Mouse (Mus musculus) left cerebral cortex, postnatal 25 days (tissue): ENCODE data around the gene Ccdc141. TPM values are rescaled to one million over a fixed set of nuclear protein-coding genes. Genes with fewer than 3 reads are reported as not detected.

Source experiments
- DNase-seq, 2 experiments: peaks; one replicate each; pipeline ENCODE4 v3.0.0; 2022; ENCODE audit warnings: low spot score in 2 of 2, mixed read lengths in 1 of 2
- intact Hi-C: fragments of 180-260 bp; cut with DNase I; formaldehyde crosslinking; loops from one replicate; pipeline ENCODE4 v1.15.1; 2025
- microRNA-seq, 2 experiments: library from miRNA; unstranded; fragments of <30 nt; microRNA quantifications; one replicate each; pipeline ENCODE4 v1.2.0; 2022
- total RNA-seq, 2 experiments: library from RNA; stranded (reverse); gene quantifications; 2 replicates each; pipeline ENCODE4 v1.2.3; 2021

Gene Ccdc141
- total RNA-seq, 2 experiments from 2014 or later, result 17.2 to 24.5 TPM

DNA sequence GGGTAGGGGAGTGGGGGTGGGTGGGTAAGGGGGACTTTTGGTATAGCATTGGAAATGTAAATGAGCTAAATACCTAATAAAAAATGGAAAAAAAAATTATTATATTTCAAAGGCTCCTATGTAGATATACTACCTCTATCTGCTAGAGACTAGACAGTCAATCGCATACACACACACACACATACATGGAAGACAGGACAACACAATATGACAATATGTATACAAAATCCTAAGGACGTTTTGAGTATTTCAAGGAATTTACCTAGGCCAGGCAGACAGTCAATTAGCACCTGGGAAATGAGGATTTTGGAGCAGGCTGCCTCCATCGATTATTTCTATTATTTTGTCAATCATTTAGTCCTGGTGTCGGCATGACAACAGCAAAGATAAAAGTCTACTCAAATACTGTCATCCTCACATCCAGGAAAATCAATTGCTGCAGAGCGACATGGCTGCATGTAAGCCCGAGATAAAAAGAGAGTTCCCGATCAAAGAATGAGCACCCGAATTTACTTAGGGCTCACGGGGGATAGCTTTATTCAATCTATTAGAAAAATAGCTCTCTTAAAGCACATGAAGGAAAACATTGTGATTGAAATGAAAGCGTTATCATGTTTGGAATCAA, 208.9 kb downstream of the Ccdc141 start:
- no peak for DNase-seq
- intact Hi-C loops, result no loop called here

Small RNA genes lying within 50 kb of the gene (microRNA-seq; reads per million reads assigned to microRNA genes)
- 0 reads per million in 2 experiments for gene Gm44360

Other genes starting within 250 kb of the Ccdc141 start
- gene Ttn, start 188.1 kb downstream of the Ccdc141 start, total RNA-seq, result under 1 TPM; 0.85 to 0.89 TPM
- gene Sestd1, start 110.0 kb upstream of the Ccdc141 start, total RNA-seq, result 10 to 100 TPM; 62.3 to 64.6 TPM